Mouse (Mus musculus) brain, embryonic 14.5 days (tissue): ENCODE measurements around the gene Tmco3.
A peak's percentile ranks its signal among the peaks of the same experiment; 100 is the strongest.

Source experiments
- CTCF ChIP-seq: fragments of 200-500 bp; IDR thresholded peaks from 2 replicates; pipeline ENCODE4 v1.5.1; 2012; ENCODE audit warnings: inconsistent platforms, mild to moderate bottlenecking, moderate library complexity, borderline replicate concordance; ENCODE audit not compliant: insufficient read depth, insufficient read length; ENCODE audit errors: extremely low read depth
- POLR2A ChIP-seq: fragments of 200-500 bp; IDR thresholded peaks from 2 replicates; pipeline ENCODE4 v1.6.1; 2012; ENCODE audit warnings: mild to moderate bottlenecking, inconsistent platforms, borderline replicate concordance; ENCODE audit not compliant: poor library complexity, insufficient read depth, insufficient read length, severe bottlenecking; ENCODE audit errors: extremely low read depth

DNA sequence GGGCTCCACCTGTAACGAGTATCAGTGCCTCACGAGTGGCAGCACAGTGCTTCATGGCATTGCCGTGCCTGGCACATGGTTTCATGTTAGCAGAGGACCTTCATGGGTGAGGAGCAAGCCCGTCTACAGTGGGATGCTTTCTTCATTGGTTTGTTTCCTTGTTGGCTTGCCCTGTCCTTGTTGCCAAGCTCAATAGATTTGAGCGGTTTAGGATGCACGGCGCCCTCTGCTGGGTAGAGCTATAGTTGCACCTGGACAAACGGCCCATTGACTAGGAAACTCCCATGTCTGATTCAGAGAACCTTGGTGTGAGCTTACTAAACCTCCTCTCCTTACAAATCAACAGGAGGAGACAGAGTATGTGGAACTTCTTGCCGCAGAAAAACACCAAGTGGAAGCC is 4.4 kb downstream of the Tmco3 start:
- TF ChIP-seq CTCF (peak; percentile 83), POLR2A (no peak)
